Mouse (Mus musculus) urinary bladder, postnatal 36 days (tissue): ENCODE measurements at regions not wholly inside any gene's neighbourhood (a gene's known extent, or its start where the extent isn't known, plus 50 kb on each side); places are given as distances from the start of the nearest gene placed in this dataset.

Experiments
- DNase-seq, 2 experiments: peaks; one replicate each; pipeline ENCODE4 v3.0.0; 2022; ENCODE audit warnings: low spot score in 2 of 2, mixed read lengths in 1 of 2

DNA sequence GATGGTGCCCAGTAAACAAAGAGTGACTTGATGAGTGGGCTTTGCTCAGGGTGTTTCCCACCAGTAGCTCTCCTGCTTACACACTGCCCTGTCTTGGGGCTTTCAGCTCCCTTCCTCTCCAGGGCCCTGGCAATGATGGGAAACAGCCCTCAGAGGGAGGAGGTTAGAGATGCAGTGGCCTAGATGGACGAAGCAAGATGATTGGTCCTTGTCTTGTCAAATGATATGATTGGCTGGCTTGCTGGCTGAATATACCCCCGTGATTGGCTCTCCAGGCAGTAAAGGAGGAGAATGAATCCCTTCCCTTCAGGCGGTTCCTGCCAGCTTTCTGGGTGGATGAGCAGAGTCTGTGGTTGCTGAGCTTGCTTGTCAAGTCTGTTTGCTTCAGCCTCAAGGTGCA lies 74.8 kb upstream of the Ncam1 start:
- no peak for DNase-seq

DNA sequence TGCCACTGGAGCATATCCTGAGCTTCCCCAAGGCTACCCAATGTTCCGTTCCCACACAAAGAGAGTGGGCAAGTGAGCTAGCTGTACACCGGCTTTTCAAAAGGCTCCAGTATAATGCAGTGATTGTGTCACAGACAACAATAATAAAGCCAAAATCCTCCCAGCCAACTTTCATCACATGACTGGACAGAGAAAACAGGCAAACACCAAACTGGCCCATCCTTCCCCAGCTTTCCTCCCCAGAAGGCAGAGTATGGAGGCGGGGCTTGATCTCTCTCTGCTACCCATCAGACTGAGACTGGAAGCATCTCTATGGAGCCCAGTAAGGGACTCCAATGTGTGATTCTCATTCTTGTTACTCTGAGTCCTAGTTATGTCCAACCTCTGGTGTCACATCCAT lies 52.8 kb upstream of the Ncam1 start:
- DNase-seq = no peak

DNA sequence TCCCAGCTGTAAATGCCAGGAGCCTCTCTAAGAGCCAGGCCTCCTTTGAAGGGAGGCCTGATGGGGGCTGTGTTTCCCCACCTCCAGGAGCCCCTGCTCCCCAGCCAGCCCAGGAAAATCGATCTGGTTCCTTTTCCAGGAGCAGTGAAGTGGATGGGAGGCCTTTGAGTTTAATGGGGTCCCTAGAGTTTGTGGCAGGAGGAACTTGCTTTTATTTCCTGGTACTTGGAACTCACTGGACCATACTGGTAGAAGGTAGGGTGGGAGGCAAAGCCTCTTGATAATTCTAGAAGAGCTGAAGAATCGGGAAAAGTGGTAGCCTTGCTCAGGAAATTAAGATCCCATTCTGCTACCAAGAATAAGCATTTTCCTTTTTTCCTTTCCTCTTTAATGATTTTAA lies 50.7 kb upstream of the Ncam1 start:
- DNase-seq = no peak

DNA sequence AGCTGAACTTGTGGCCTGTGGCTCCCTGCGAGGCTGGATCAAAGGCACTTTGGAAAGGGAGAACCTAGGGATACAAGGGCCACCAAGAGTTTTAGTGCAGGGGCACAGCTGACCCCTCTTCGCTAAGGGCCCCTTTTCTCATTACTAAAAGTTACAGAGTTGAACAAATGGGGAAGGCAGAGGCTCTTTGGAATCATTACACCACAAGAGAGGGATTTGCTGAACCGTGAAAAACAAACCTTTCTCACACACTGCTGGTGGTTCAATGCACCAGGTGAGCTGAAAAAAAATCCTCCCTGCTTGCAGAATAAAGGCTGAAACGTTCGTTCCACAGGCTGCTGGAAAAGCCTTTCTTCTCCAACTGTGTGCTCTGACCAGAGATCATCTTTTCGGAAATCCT lies 50.2 kb upstream of the Ncam1 start:
- DNase-seq = no peak
